Mouse (Mus musculus) left cerebral cortex, adult 9 months (tissue): ENCODE data around the gene Fam186b.

Experiments used
- DNase-seq, 2 experiments: peaks; one replicate each; pipeline ENCODE4 v3.0.0; 2022; ENCODE audit warnings: low spot score in 2 of 2

Gene Fam186b

DNA sequence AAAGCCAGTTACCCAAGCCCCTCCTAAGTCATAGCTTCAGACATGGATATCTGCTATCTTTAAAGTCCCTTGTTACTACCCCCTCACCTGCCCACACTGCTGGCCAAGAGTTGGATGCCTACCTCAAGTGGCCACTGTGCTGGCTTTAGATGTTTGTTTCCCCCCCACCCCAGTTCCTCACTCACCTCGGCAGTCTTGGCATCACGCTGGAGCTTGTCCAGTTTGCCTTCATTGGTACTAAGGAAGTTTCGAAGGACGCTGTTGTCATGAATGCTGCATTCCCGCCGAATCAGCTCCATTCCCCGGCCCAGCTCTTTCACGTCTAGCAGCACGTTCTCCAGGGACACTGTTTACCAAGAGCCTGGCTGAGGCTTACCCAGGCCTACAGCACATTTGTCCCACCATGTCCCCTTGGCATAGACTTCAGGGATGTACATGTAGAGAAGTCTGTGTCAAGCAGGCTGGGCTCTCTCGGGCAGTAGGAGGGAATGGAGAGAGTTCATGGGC lies 24.5 kb upstream of the Fam186b start:
- DNase-seq: no peak

DNA sequence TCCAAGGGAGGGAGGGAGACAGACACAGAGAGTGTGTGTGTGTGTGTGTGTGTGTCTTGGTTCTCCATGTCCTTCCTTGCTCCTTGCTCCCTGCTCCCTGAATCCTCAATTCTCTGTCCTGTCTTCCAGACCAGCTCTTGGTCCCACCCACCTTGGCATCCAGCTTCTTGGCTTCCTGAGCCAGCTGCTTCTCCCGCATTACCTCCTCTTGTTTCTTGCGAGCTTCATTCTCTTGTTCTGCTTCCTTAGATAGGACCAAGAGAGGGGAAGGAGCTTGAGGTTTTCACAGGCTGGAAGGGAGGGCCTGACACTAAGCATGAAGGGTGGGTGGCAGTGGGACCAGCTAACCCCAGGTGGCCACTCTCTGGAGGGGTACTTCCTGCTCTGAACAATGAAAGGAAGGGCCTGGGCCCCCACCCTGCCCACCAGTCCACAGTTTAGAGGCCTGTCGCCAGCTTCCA lies 23.8 kb upstream of the Fam186b start:
- no peak for DNase-seq

DNA sequence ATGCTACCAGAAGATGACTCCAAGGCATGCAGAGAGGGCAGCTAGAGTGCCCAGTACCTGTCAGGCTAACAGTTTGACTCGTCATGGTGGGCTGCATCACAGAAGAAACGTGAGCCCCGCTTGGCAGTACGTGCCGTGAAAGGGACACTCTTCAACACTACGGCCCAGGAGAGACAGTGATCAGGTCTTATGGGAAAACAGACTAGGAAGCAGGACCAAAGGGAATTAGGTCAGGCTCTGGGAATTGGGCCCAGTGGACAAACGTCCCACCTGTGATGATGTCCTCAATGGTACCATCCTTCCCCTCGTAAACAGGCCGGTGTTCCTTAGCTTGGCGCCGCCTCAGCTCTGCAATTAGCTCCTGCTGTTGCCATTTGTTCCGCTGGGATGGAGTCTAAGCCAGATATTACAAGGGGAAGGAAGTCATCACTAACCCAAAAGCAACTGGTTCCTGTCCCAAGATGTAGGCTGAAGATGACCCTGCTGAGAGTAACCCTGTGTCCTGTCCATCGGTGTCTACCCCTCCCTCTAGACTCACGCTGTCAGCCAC lies 23.2 kb upstream of the Fam186b start:
- no peak for DNase-seq

DNA sequence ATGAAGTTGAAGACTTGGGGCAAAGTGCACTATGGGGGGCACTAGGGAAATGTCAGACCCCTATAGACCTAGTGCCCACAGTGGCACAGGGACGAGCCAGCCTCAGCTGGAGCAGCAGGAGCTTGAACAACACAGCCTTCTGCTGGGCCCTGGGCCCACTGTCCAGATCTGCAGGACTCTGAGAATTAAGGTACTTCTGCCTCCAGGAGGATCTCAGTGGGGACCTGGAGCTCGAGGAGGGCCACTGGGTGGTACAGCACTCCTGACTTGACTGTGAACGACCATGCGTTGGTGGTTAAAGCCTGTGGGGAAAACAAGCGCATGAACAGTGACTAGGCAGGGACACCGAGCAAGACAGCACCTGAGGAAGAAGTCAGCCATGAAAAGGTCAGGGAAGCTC lies 22.4 kb upstream of the Fam186b start:
- no peak for DNase-seq

DNA sequence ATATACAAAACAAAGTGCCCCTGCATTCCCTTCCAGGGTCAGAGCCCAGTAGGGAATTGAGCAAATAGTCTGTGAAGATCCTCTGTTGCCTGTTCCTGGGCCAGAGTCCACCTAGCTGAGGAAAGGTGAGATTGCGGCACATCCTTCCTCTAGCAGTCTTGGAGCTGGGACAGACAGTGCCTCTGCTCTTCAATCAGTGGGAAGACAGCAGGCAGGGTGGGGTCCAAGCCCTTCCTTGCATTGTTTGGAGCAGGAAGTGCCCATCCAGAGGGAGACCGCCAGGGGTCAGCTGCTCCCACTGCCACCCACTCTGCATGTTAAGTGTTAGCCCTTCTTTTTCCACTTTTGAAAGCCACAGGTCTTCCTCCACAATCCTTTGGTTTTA lies 21.6 kb upstream of the Fam186b start:
- DNase-seq: no peak

DNA sequence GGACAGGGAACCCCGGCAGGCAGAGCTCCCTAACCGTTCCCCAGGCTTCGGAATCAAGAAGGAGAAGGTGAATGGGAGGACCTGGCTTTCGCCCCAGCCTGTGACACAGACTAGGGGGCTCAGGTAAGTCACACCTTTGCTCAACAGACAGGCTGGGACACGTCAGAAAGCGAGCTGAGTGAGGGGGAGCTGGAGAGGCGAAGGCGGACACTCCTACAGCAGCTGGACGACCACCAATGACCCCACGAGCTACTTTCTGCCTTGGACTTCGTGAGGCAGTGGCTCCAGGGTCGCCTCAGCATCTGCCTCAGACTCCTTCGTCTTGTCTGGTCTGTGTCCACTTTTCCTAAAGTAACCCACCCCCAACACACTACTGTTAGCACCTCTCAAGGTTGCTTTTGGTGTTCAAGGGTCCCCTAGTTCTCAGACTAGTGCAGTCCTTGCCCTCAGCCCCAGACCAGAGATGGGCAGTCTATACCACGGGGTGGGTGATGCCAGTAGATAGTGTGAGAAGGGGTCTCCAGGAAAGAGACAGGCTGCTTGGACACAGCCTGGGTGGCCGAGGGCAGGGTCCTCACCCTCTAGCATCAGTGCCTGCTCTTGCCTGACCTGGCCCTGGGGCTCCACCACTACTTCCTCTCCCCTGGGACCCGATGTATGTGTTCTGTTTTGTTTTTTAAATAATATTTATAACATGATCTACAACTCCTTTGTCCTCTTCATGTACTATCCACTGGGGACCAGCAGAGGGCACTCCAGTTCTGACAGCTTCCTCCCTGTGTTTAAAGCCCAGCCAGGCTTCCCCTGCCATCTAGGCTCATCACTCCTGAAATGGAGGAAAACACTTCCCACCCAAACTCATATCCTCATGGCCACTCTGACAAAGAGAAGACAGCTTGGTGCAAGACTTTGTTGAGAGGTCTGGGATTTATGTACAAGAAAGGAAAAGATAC lies 20.9 kb upstream of the Fam186b start:
- DNase-seq: peak; percentile 35 to 86

DNA sequence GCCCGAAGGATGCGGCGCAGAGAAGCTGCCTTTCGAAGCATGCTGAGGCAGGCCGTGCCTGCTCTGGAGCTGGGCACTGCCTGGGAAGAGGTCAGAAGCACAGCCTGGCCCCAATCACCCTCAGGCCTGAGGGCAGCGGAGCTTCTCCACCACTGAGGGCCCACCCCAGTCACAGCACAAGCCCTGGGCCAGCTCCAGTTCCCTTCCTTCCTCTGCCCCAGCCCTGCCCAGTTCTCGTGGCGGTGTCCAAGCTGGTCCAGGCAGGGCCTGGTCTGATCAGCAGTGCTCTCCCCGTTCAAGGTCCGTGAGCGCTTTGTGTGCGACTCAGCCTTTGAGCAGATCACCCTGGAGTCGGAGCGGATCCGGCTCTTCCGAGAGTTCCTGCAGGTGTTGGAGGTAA lies 19.2 kb upstream of the Fam186b start:
- DNase-seq: no peak

DNA sequence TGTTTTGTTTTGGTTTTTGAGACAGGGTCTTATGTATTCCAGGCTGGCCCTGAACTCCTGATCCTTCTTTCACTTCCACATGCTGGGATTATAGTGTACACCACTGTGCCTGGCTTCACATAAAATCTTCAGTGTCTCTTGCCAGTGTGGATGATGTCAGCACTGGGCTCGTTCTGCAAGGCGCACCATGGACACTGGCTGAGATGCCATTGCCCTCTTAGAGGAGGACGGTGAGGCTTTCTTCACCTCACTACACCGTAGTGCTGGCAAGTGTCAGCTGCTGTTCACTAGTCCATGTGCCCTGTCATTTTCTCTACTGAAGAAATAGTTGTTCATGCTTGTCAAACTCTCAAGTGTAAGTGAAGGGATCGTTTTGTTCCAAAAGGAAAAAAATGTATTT lies 14.9 kb upstream of the Fam186b start:
- no peak for DNase-seq

DNA sequence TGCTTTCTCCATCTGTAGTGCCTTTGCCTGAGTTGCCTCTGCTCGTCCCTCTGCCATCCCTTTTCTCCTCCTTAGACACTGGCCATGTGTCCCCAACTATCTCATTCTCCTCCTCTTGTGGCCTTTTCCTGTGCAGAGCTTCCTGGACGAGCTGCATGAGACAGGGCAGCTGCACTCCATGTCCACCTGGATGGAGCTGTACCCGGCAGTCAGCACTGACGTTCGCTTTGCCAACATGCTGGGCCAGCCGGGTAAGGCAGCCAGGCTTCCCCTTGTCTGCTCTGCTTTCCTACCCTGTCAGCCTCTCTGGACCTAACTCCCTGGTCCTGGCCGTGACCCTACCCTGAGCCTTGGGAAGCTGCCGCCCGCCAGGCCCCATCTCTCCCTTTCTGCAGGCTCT lies 13.9 kb upstream of the Fam186b start:
- DNase-seq: no peak

DNA sequence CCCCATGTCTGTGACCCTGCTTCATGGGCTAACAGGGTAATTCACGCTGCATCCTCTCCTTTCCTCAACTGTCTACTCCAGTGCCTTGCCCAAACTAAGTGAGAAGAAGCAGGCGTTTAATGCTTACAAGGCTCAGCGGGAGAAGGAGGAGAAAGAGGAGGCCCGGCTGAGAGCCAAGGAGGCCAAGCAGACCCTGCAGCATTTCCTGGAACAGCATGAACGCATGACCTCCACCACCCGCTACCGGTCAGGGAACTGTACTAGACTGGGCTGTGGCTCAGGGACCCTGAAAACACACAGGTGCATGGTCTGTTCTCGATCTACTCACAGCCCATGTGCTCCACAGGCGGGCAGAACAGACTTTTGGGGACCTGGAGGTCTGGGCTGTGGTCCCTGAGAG lies 11.8 kb upstream of the Fam186b start:
- DNase-seq: no peak

DNA sequence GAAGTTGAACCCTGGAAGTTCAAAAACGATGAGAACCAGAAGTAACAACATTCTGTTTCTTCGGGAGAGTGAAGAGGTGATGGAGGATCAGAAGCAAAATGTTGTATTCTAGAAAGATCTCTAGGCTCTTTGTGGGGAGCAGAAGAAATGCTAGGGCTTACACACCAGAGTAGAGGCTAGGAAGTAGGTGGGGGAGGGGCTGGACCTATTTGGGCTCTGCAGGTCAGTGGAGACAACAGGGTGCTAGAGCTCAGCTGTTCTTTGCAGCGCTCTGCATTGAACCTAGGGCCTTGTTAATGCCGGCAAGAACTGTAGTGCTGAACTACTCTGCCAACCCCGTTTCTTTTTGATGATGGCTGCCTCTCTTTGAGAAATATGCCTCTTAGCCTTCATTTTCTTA lies 525 bp upstream of the Fam186b start:
- no peak for DNase-seq

DNA sequence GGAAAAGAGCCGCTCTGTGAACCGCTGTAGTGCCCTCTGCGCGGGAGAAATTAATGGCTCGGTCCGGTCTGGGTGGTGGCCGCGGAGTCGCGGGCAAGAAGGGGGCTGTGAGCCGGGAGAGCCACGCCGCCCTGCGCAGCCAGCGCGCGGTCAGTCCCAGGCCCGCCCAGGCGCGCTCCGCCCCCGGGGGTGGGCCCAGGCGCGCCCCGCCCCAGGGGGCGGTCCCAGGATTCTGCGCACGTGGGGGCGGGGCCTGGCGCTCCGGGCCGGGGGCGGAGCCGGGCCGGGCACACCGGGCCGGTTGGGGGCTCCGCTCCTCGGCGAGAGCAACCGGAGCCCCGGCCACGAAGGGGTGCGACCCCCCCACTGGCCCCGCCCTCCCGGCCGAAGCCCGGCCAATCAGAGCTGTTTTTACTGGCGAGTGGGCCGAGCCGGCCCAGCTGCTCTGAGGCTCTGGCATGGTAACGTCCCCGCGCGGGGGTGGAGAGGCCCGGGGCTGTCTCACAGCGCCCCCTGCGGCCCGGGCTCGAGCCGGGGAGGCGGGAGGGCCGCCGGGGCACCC lies 794 bp downstream of the Fam186b start, which contains the start of gene Prpf40b:
Prpf40b (plus strand) TSS at position 275 of the 562 bp plus-strand sequence.
- peak; percentile 91 to 95 for DNase-seq

DNA sequence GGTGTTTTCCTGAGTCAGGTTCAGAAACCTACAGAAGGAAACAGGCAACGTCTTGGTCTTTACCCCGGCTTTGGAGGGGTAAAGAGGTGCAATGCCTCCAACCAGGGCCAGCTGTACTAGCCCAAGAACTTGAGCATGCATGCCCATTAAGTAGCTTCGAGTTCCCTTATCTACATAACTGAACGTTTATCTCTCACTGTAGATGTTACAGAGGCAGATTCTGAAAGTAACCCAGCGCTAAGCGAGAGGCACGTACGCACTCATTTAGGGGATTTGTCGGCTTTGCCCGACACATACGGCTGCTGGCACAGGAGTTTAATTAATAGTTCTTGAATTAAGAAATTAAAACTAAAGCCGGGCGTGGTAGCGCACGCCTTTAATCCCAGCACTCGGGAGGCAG lies 1.4 kb downstream of the Fam186b start:
- DNase-seq: no peak

DNA sequence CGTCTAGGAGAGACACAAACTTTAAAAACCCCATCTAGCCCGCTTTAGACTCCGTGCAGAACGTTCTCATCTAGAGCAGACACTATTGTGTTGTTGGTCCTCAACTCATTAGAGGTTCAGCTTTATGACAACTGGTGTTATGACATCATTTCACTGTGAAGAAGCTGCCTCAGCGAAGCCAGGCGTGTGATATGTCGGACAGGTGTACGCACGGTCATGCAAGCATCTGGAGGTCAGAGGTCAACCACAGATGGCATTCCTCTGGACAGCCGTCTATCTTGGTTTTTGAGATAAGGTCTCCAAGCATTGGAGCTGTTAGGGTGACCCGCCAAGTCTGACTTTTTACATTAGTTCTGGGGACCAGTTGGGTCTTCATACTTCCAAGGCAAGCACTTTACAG lies 5.1 kb downstream of the Fam186b start:
- DNase-seq: no peak

DNA sequence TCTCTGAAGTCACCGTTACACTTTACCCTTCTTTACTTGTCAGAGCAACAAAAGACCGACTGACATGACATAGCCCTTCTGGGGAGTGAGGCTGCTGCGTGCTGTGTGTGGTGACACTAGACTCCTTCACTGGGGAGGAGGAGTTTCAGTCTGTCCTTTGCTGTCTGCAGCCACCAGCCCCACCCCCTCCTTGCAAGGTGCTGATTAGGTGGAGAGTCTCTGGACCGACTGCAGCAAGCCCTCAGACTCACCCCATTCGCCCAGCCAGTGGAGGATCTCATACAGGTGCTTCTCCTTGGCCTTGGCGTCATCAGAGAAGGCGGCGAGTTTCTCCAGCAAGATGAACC lies 10.5 kb downstream of the Fam186b start:
- no peak for DNase-seq

DNA sequence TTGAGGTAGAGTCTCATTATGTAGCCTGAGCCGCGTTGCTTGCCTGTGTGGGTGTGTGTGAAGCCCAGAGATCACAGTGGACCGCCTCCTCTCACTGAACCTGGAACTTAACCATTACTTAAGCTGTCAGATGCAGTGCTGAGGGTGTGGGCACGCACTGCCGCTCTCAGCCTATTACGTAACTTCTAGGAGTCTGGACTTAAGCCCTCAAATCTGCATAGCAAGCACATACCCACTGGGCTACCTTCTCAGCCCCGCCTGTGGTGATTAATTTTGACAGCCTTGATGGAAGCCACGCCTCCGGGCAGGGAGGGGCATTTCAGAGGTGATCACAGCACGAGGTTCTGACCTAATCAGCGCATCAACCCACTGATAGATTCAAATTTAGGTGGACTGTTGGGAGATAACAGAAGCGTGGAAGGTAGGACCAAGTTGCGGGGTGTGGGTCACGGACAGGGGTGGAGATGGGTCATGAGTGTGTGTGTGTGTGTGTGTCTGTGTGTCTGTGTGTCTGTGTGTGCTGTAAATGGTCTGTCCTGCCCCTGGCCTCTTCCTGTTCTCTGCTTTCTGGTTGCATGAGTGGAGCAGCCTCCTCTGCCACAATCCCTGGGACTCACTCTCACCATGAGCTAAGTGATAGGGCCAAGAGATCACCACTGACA lies 11.0 kb downstream of the Fam186b start:
- no peak for DNase-seq

DNA sequence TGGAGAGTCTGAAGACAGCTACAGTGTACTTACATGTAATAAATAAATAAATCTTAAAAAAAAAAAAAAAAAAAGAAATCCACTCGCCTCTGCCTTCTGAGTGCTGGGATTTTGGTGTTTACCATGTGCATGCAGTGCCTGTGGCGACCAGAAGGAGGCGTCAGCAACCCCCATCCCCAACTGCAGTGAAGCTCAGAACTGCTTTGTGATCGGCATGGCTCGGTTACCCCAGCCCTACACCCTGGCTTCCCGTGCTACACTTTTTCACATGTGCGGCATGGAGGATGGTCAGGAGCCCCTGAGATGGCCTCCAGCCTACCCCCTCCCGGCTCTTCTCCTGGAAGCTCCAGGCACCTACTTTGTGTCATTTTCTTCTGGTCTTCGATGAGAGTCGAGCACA lies 12.2 kb downstream of the Fam186b start:
- no peak for DNase-seq

DNA sequence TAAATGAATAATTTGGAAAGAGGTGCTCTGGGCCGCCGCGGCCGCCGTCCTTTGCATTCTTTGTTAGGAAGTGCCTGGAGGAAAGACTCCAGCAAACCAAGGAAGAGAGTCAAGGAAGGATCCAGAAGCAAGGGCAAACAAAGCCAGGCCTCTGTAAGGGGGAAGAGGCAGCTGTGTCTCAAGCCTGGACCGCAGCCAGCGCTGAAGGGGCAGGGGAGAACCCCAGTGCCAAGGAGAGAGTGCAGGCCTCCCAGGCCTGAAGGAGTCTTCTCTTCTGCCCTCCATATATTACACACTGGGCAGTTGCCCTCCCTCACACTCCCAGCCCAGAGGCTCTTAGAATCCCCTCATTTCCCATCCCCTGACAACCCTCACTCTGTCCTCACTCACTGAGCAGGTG lies 17.4 kb downstream of the Fam186b start:
- DNase-seq: no peak

DNA sequence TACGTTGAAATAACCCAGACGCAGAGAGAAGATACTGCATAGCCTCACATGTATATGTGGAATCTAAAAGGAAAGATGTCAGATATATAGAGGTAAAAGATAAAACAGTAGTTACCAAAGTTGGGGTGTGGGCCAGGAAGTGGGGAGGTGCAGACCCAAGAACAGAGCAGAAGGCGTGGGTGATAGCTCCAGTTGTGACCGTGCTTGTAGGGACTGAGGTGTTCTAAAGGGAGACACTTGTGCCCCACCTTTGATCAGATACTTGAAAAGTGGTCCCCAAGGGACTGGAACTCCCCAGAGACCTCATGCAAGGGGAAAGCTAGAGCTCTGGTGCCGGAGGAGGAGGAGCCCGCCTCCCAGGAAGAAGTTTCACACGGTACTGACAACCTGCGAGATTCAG lies 19.6 kb downstream of the Fam186b start:
- no peak for DNase-seq

DNA sequence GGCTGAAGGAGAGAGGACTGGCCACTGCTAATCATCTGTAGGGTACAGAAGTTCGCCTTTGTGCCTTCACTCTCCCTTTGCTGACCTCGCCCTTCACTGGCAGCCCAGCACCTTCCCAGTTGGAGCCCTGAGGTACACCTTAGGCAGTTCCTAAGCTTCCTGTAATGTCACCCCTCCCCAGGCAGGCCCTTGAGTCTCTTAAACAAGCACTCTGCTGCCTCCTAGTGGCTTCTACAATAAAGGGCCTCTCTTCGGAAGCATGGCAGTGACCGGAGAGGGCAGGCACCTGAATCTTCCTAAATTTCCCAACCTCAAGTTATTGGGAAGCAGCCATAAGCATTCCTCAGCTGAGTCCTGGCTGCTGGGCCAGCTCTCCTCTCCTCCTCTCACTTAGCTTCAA lies 30.0 kb downstream of the Fam186b start:
- DNase-seq: peak in 1 of 2 experiments; percentile 78

DNA sequence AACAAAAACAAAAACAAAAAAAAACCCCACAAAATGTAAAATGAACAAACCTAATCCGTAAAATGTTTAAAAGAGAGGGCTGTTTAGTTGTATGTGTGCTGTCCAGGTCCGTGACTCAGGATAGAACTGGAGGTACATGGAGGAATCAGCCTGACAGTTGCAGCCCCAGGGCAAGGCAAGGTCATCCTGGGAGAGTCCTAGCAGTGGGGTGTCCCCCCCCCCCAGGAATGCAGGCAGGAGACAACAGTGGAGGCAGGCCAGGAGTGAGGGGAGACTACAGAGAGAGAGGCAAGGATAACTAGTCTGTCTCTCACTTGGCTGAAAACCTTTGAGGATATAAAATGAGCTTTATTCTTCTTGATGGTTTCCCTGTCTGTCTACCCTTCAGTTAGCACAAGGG lies 31.3 kb downstream of the Fam186b start:
- no peak for DNase-seq

DNA sequence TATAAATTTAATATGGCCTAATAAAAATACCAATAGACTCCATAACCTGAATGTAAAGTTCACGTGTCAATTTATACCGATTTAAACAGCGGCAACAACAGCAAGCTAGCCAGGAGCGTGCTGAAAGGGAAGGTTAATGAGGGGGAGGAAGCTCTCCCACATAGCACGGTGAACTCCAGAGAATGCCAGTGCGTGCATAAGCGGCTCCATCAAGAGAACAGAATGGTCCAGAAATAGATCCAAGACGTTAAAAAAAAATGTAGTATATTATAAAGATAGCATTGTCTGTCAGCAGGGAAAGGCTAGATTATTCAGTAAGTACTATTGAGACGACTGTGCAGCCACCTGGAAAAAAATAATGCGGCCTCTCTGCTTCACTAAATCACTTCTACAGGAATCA lies 33.0 kb downstream of the Fam186b start:
- DNase-seq: no peak
